Mouse (Mus musculus): ENCODE data around the gene Alg14. TPM values are rescaled to one million over a fixed set of nuclear protein-coding genes. Genes with fewer than 3 reads are reported as not detected.

Gene Alg14
- total and polyA plus RNA-seq, 3 experiments, result 3.2 to 20.1 TPM; not detected in 1

DNA sequence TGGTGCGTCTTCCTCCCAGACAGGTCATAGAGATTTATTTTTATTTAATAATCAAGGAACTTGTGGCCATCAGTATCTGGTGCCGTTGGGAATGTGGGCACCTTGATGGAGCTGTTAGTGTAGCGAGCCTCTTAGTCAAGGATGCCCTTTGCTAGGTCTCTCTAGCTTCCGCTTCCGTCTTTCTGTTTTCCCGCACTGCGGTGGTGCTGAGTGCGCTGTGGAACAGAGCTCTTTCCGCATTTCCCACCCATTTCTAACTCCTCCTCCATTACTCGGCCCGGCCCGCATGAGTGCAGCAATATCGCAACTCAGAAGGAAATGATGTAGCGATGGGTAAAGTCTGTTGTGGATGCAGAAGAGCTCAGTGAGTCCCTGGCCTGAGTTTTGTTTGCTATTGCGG, 31.8 kb downstream of the Alg14 start:
- Histone ChIP-seq H3K4me3 (ENCODE audit: control insufficient read depth in 1 of 2, insufficient read depth in 1 of 2, low read depth in 2 of 2, low read length in 2 of 2) (no peak overlapping the region), H3K36me3 (ENCODE audit: control insufficient read depth in 1 of 2, insufficient read depth in 2 of 2, low read length in 2 of 2) (no peaks in the 10 kb centered on the region), H3K27me3 (ENCODE audit: control insufficient read depth in 1 of 2, insufficient read depth in 2 of 2, low read length in 2 of 2) (no peaks in the 10 kb centered on the region), H3K9ac (ENCODE audit: control insufficient read depth, low read depth, low read length, poor library complexity, severe bottlenecking) (no peak overlapping the region), H3K9me3 (replicated peaks; ENCODE audit: insufficient read depth, low read length) (no peaks in the 10 kb centered on the region), H3K79me2 (ENCODE audit: control insufficient read depth, insufficient read depth, low read length, poor library complexity) (no peaks in the 10 kb centered on the region), H3K27ac (ENCODE audit: control insufficient read depth, low read depth, low read length) (no peak overlapping the region), H3K4me1 (ENCODE audit: control insufficient read depth in 1 of 2, insufficient read depth in 2 of 2, low read length in 2 of 2) (no peaks in the 10 kb centered on the region)
- DNase-seq (ENCODE audit: low read depth, low spot score), result no peak
- TF ChIP-seq HCFC1 (IDR thresholded peaks at IDR 0.05; ENCODE audit: low read depth, low read length) (no peak), CHD2 (IDR thresholded peaks at IDR 0.05; ENCODE audit: low read length) (no peak), USF1 (IDR thresholded peaks at IDR 0.05; ENCODE audit: low read depth, low read length) (no peak), MYB (IDR thresholded peaks at IDR 0.05; ENCODE audit: low read depth, low read length) (no peak), TCF12 (IDR thresholded peaks at IDR 0.05; ENCODE audit: low read depth, low read length) (no peak), JUND (IDR thresholded peaks at IDR 0.05; ENCODE audit: low read depth, low read length) (no peak), RAD21 (IDR thresholded peaks at IDR 0.05; ENCODE audit: low read depth, low read length) (no peak), MAZ (IDR thresholded peaks at IDR 0.05; ENCODE audit: low read depth, low read length) (no peak), SMC3 (IDR thresholded peaks at IDR 0.05; ENCODE audit: low read depth, low read length) (no peak), NRF1 (IDR thresholded peaks at IDR 0.05; ENCODE audit: insufficient read depth, low read depth, low read length, poor library complexity, severe bottlenecking) (no peak), ELF1 (IDR thresholded peaks at IDR 0.05; ENCODE audit: low read depth, low read length) (no peak), MYC (IDR thresholded peaks at IDR 0.05; ENCODE audit: low read depth, low read length) (no peak), TAL1 (IDR thresholded peaks at IDR 0.05; ENCODE audit: low read length) (no peak), BHLHE40 (IDR thresholded peaks at IDR 0.05; ENCODE audit: borderline replicate concordance, low read depth, low read length) (no peak), POLR2AphosphoS2 (IDR thresholded peaks at IDR 0.05; ENCODE audit: low read length) (no peak), ZKSCAN1 (IDR thresholded peaks at IDR 0.05; ENCODE audit: low read depth, low read length) (no peak), ZNF384 (IDR thresholded peaks at IDR 0.05; ENCODE audit: low read depth, low read length) (no peak), ETS1 (IDR thresholded peaks at IDR 0.05; ENCODE audit: low read depth, low read length) (no peak), TBP (IDR thresholded peaks at IDR 0.05; ENCODE audit: low read depth, low read length) (no peak)

DNA sequence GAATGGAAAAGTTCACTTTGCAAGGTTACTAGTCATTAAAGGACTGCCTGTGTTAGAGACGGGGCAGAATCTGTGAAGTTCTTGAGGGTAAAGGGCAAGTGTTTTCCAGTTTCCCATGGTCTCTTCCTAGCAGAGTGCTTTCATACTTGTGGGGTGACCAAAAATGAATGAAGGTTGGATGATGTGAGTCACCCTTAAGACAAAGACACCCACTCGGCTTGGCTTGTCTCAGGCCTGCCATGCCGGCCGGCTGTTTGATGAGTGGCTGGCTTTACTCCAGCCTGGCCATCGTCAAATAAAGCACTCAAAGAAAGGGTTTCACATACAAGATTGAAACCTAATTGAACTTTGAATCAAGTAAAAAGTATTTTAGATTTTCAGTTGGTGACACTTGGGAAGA, 35.8 kb downstream of the Alg14 start:
- TF ChIP-seq GATA1 (IDR thresholded peaks at IDR 0.05; ENCODE audit: low read depth, low read length) (no peak), MYC (IDR thresholded peaks at IDR 0.05; ENCODE audit: low read depth, low read length) (no peak), MAZ (IDR thresholded peaks at IDR 0.05; ENCODE audit: low read depth, low read length) (no peak), POLR2A (IDR thresholded peaks at IDR 0.05; ENCODE audit: control insufficient read depth in 1 of 2, insufficient read depth in 1 of 2, low read depth in 1 of 2, low read length in 2 of 2, poor library complexity in 1 of 2) (no peak), POLR2AphosphoS2 (IDR thresholded peaks at IDR 0.05; ENCODE audit: low read length) (no peak), EP300 (IDR thresholded peaks at IDR 0.05; ENCODE audit: low read depth in 1 of 2, low read length in 2 of 2) (no peak), ZC3H11A (IDR thresholded peaks at IDR 0.05; ENCODE audit: low read depth, low read length) (no peak), NRF1 (IDR thresholded peaks at IDR 0.05; ENCODE audit: insufficient read depth, low read depth, low read length, poor library complexity, severe bottlenecking) (no peak), ZMIZ1 (IDR thresholded peaks at IDR 0.05; ENCODE audit: low read depth, low read length) (no peak), ELF1 (IDR thresholded peaks at IDR 0.05; ENCODE audit: low read depth, low read length) (no peak)
- Histone ChIP-seq H3K36me3 (ENCODE audit: control insufficient read depth in 1 of 2, insufficient read depth in 2 of 2, low read length in 2 of 2) (no peaks in the 10 kb centered on the region), H3K9me3 (replicated peaks; ENCODE audit: insufficient read depth, low read length) (no peaks in the 10 kb centered on the region), H3K27me3 (ENCODE audit: control insufficient read depth in 1 of 2, insufficient read depth in 2 of 2, low read length in 2 of 2) (no peaks in the 10 kb centered on the region), H3K9ac (ENCODE audit: control insufficient read depth, low read depth, low read length, poor library complexity, severe bottlenecking) (no peak overlapping the region), H3K27ac (ENCODE audit: control insufficient read depth, low read depth, low read length) (no peak overlapping the region), H3K79me2 (ENCODE audit: control insufficient read depth, insufficient read depth, low read length, poor library complexity) (no peaks in the 10 kb centered on the region), H3K4me3 (ENCODE audit: control insufficient read depth in 1 of 2, insufficient read depth in 1 of 2, low read depth in 2 of 2, low read length in 2 of 2) (no peak overlapping the region), H3K4me1 (ENCODE audit: control insufficient read depth in 1 of 2, insufficient read depth in 2 of 2, low read length in 2 of 2) (no peaks in the 10 kb centered on the region)
- no peak for DNase-seq (ENCODE audit: low read depth, low spot score)
